Mouse (Mus musculus) liver, embryonic 14.5 days (tissue): ENCODE results near the gene Cep19. TPM values are rescaled to one million over a fixed set of nuclear protein-coding genes. Genes with fewer than 3 reads are reported as not detected.
A peak's percentile ranks its signal among the peaks of the same experiment; 100 is the strongest.

Source experiments
- ATAC-seq: fragments of 200-750 bp; cut with Nextera tagmentation; 2 replicates; pipeline ENCODE4 v1.8.0; 2017; ENCODE audit warnings: moderate number of reproducible peaks, mild to moderate bottlenecking, moderate library complexity; ENCODE audit not compliant: insufficient read depth
- DNase-seq, 3 experiments: peaks; one replicate each; pipeline ENCODE4 v3.0.0-alpha.2; 2012 to 2013; ENCODE audit warnings: low read depth in 3 of 3, low spot score in 3 of 3
- H3K27ac ChIP-seq: fragments of 300-500 bp; sonication (generic); 2 replicates; pipeline ENCODE4 v1.5.1; 2014; ENCODE audit warnings: moderate library complexity, mild to moderate bottlenecking, control low read depth, inconsistent platforms
- H3K27me3 ChIP-seq: fragments of 300-500 bp; sonication (generic); 2 replicates; pipeline ENCODE4 v1.6.1; 2014; ENCODE audit warnings: mild to moderate bottlenecking, low read length, moderate library complexity; ENCODE audit not compliant: control insufficient read depth, insufficient read depth
- H3K36me3 ChIP-seq: fragments of 300-500 bp; sonication (generic); replicated peaks from 2 replicates; pipeline ENCODE4 v1.6.1; 2014; ENCODE audit warnings: low read depth; ENCODE audit not compliant: control insufficient read depth, insufficient read depth
- H3K4me1 ChIP-seq, 2 experiments: fragments of 200-500 bp in 1 of 2; fragments of 300-500 bp in 1 of 2; sonication (generic) in 1 of 2; replicated peaks; 2 replicates each; pipeline ENCODE4 v1.6.1; 2012 to 2014; ENCODE audit warnings: antibody characterized with exemption in 1 of 2, inconsistent platforms in 1 of 2, low read length in 1 of 2; ENCODE audit not compliant: control insufficient read depth in 2 of 2, insufficient read depth in 2 of 2
- H3K4me2 ChIP-seq: fragments of 300-500 bp; sonication (generic); 2 replicates; pipeline ENCODE4 v1.6.1; 2014; ENCODE audit warnings: low read depth, mild to moderate bottlenecking, control low read depth, moderate library complexity
- H3K4me3 ChIP-seq, 2 experiments: fragments of 200-500 bp in 1 of 2; fragments of 300-500 bp in 1 of 2; sonication (generic) in 1 of 2; 2 replicates each; pipeline ENCODE4 v1.5.1; 2012 to 2014; ENCODE audit warnings: low read depth in 2 of 2, low read length in 2 of 2, mild to moderate bottlenecking in 2 of 2, control low read depth in 1 of 2, inconsistent platforms in 1 of 2, moderate library complexity in 1 of 2; ENCODE audit not compliant: insufficient read depth in 1 of 2
- H3K9ac ChIP-seq: fragments of 300-500 bp; sonication (generic); replicated peaks from 2 replicates; pipeline ENCODE4 v1.6.1; 2014; ENCODE audit warnings: mild to moderate bottlenecking, control low read depth, moderate library complexity
- H3K9me3 ChIP-seq: fragments of 300-500 bp; sonication (generic); 2 replicates; pipeline ENCODE4 v1.6.1; 2016; ENCODE audit warnings: low read length, mixed read lengths; ENCODE audit not compliant: control insufficient read depth
- CTCF ChIP-seq: IDR thresholded peaks from 2 replicates; pipeline ENCODE4 v1.5.1; 2016; ENCODE audit warnings: antibody characterized with exemption, low read depth, control low read depth
- EP300 ChIP-seq: IDR thresholded peaks from 2 replicates; pipeline ENCODE4 v1.6.1; 2016; ENCODE audit warnings: antibody characterized with exemption, low read depth
- WGBS: fragments of 180-500 bp; shearing (Covaris S2); extraction: QIAGEN DNeasy Blood & Tissue Kit; methylation state at CpG from one replicate; pipeline ENCODE4 v1.1.7; 2014; ENCODE audit not compliant: insufficient replicate concordance; 5-methylcytosine and 5-hydroxymethylcytosine counted together
- polyA plus RNA-seq, 2 experiments: library from polyadenylated mRNA; depleted of rRNA in 1 of 2; stranded (reverse) in 1 of 2; unstranded in 1 of 2; fragments of >200 nt; fragmentation: Nextera tagmentation in 1 of 2; extraction: Ambion mirVana in 1 of 2; gene quantifications; 2 replicates each; pipeline versions ENCODE4 v1.2.1 to v1.2.3; 2012 to 2014

The Cep19 gene
- polyA plus RNA-seq, 2 experiments: 2.1 to 4.3 TPM

- no peak overlapping the region for H3K9ac ChIP-seq
- H3K4me1 ChIP-seq: peaks cover 3 to 11% of the 10 kb centered on the region in 2 experiments; a peak in 2 of 4 replicates
- no peaks in the 10 kb centered on the region for H3K27me3 ChIP-seq
- no peak overlapping the region for H3K4me2 ChIP-seq
- no peaks in the 10 kb centered on the region for H3K9me3 ChIP-seq
- WGBS: 65% methylated on average over 3 of the region's 3 CpGs
- TF ChIP-seq EP300 (no peak), CTCF (peak; percentile 39)
- H3K27ac ChIP-seq: no peak overlapping the region
- H3K4me3 ChIP-seq: no peak overlapping the region
- no peaks in the 10 kb centered on the region for H3K36me3 ChIP-seq
- DNase-seq (no peak), ATAC-seq (no peak)
Observed at GRCm38 (mm10) chr16:32120454-32120853, 20.9 kb downstream of the Cep19 start.

GRCm38 (mm10) chr16:32124020-32124419 lies 24.4 kb downstream of the Cep19 start:
- peaks cover 0 to 2% of the 10 kb centered on the region in 2 experiments; a peak in 1 of 4 replicates for H3K4me1 ChIP-seq
- H3K9ac ChIP-seq: no peak overlapping the region
- no peak for ATAC-seq
- H3K27me3 ChIP-seq: no peaks in the 10 kb centered on the region
- no peak overlapping the region for H3K4me3 ChIP-seq
- TF ChIP-seq EP300 (no peak), CTCF (no peak)
- no peaks in the 10 kb centered on the region for H3K36me3 ChIP-seq
- no peaks in the 10 kb centered on the region for H3K9me3 ChIP-seq
- no peak overlapping the region for H3K27ac ChIP-seq
- no peak overlapping the region for H3K4me2 ChIP-seq
- DNase-seq: no peak
- 68% methylated on average over 7 of the region's 7 CpGs for WGBS

- no peak for ATAC-seq
- H3K36me3 ChIP-seq: no peaks in the 10 kb centered on the region
- WGBS: 50% methylated on average over 17 of the region's 17 CpGs
- TF ChIP-seq CTCF (no peak), EP300 (no peak)
- H3K27me3 ChIP-seq: no peaks in the 10 kb centered on the region
- no peak for DNase-seq
- no peak overlapping the region for H3K9ac ChIP-seq
- no peak overlapping the region for H3K4me2 ChIP-seq
- H3K4me3 ChIP-seq: no peak overlapping the region
- no peaks in the 10 kb centered on the region for H3K9me3 ChIP-seq
- H3K27ac ChIP-seq: no peak overlapping the region
- peaks cover 0 to 6% of the 10 kb centered on the region in 2 experiments; a peak in 2 of 4 replicates for H3K4me1 ChIP-seq
Observed at GRCm38 (mm10) chr16:32124444-32125335, 25.1 kb downstream of the Cep19 start.

- Histone ChIP-seq H3K36me3 (no peaks in the 10 kb centered on the region), H3K9ac (no peak overlapping the region), H3K27me3 (no peaks in the 10 kb centered on the region), H3K4me3 (no peak overlapping the region), H3K4me2 (no peak overlapping the region), H3K4me1 (peaks cover 0 to 8% of the 10 kb centered on the region in 2 experiments; a peak in 2 of 4 replicates), H3K9me3 (no peaks in the 10 kb centered on the region), H3K27ac (no peak overlapping the region)
- TF ChIP-seq CTCF: no peak
- no peak for TF ChIP-seq EP300
- ATAC-seq: no peak
- no peak for DNase-seq
- 71% methylated on average over 3 of the region's 3 CpGs for WGBS
Observed at GRCm38 (mm10) chr16:32125364-32125763, 25.8 kb downstream of the Cep19 start.

GRCm38 (mm10) chr16:32127046-32127445 lies 27.4 kb downstream of the Cep19 start:
- no peak for ATAC-seq
- peaks cover 0 to 14% of the 10 kb centered on the region in 2 experiments; a peak in 2 of 4 replicates for H3K4me1 ChIP-seq
- no peak for DNase-seq
- H3K4me2 ChIP-seq: no peak overlapping the region
- no peaks in the 10 kb centered on the region for H3K36me3 ChIP-seq
- no peak overlapping the region for H3K27ac ChIP-seq
- 59% methylated on average over 4 of the region's 4 CpGs for WGBS
- H3K9me3 ChIP-seq: no peaks in the 10 kb centered on the region
- H3K9ac ChIP-seq: no peak overlapping the region
- H3K4me3 ChIP-seq: no peak overlapping the region
- no peak for TF ChIP-seq CTCF
- no peak for TF ChIP-seq EP300
- H3K27me3 ChIP-seq: no peaks in the 10 kb centered on the region
